Mouse (Mus musculus) CH12.LX (cell line): ENCODE results near the gene B3galt2. TPM values are rescaled to one million over a fixed set of nuclear protein-coding genes. Genes with fewer than 3 reads are reported as not detected.

Source experiments
- DNase-seq: peaks from one replicate; pipeline ENCODE4 v3.0.0-alpha.2; 2013; ENCODE audit errors: extremely low read depth
- H3K27ac ChIP-seq: 2 replicates; pipeline ENCODE4 v1.5.1; 2012; ENCODE audit warnings: low read depth, mild to moderate bottlenecking, control low read depth, moderate library complexity; ENCODE audit not compliant: insufficient read depth
- H3K27me3 ChIP-seq: replicated peaks from 2 replicates; pipeline ENCODE3; 2012; ENCODE audit warnings: inconsistent platforms
- H3K36me3 ChIP-seq, 2 experiments: replicated peaks in 1 of 2; 2 replicates each; pipeline versions ENCODE3 to v1.6.1; 2012; ENCODE audit warnings: inconsistent platforms in 1 of 2, low read length in 1 of 2, mild to moderate bottlenecking in 1 of 2, mixed read lengths in 1 of 2, moderate library complexity in 1 of 2; ENCODE audit not compliant: control insufficient read depth in 1 of 2, insufficient read depth in 1 of 2
- H3K4me1 ChIP-seq, 2 experiments: 2 replicates each; pipeline ENCODE4 v1.6.1; 2012; ENCODE audit warnings: inconsistent platforms in 1 of 2, moderate library complexity in 1 of 2; ENCODE audit not compliant: insufficient read depth in 2 of 2, control insufficient read depth in 1 of 2
- H3K4me2 ChIP-seq: 2 replicates; pipeline ENCODE4 v1.6.1; 2012; ENCODE audit warnings: low read depth, mild to moderate bottlenecking, control low read depth; ENCODE audit not compliant: poor library complexity, insufficient read depth, severe bottlenecking
- H3K4me3 ChIP-seq, 3 experiments: fragments of 150-350 bp in 1 of 3; sonication (generic) in 1 of 3; replicated peaks in 1 of 3; 2 replicates each; pipeline versions ENCODE3 to v1.5.1; 2011 to 2012; ENCODE audit warnings: low read depth in 2 of 3, low read length in 2 of 3, mild to moderate bottlenecking in 2 of 3, moderate library complexity in 2 of 3, control low read depth in 1 of 3, improper control_type of control experiment in 1 of 3, inconsistent platforms in 1 of 3, mixed read lengths in 1 of 3; ENCODE audit not compliant: poor library complexity in 1 of 3
- H3K79me2 ChIP-seq: replicated peaks from 2 replicates; pipeline ENCODE4 v1.6.1; 2012; ENCODE audit warnings: mild to moderate bottlenecking, moderate library complexity; ENCODE audit not compliant: control insufficient read depth, poor library complexity, insufficient read depth, severe bottlenecking; ENCODE audit errors: extremely low read depth
- H3K9ac ChIP-seq: 2 replicates; pipeline ENCODE4 v1.6.1; 2012; ENCODE audit warnings: low read depth, mild to moderate bottlenecking, control low read depth, moderate library complexity; ENCODE audit not compliant: insufficient read depth
- H3K9me3 ChIP-seq: replicated peaks from 2 replicates; pipeline ENCODE3; 2012; ENCODE audit warnings: low read length, inconsistent platforms, mixed read lengths
- CHD1 ChIP-seq: IDR thresholded peaks from 2 replicates; pipeline ENCODE4 v1.6.1; 2012; ENCODE audit warnings: low read depth, low read length, improper control_type of control experiment, inconsistent platforms
- CHD2 ChIP-seq: IDR thresholded peaks from 2 replicates; pipeline ENCODE4 v1.6.1; 2011; ENCODE audit warnings: low read length, improper control_type of control experiment
- EP300 ChIP-seq: IDR thresholded peaks from 2 replicates; pipeline ENCODE4 v1.6.1; 2011; ENCODE audit warnings: low read length, improper control_type of control experiment
- ETS1 ChIP-seq: conservative IDR thresholded peaks from 2 replicates; pipeline ENCODE4 v1.6.1; 2012; ENCODE audit warnings: low read depth, mild to moderate bottlenecking, inconsistent platforms, low read length, improper control_type of control experiment, moderate library complexity
- HCFC1 ChIP-seq: IDR thresholded peaks from 2 replicates; pipeline ENCODE4 v1.6.1; 2012; ENCODE audit warnings: low read depth, mild to moderate bottlenecking, inconsistent platforms, low read length, improper control_type of control experiment
- IRF4 ChIP-seq: IDR thresholded peaks from 2 replicates; pipeline ENCODE4 v1.6.1; 2014; ENCODE audit warnings: low read depth, mild to moderate bottlenecking, inconsistent platforms, low read length, improper control_type of control experiment
- JUN ChIP-seq: IDR thresholded peaks from 2 replicates; pipeline ENCODE4 v1.6.1; 2011; ENCODE audit warnings: low read depth, mild to moderate bottlenecking, low read length, improper control_type of control experiment, moderate library complexity; ENCODE audit not compliant: insufficient read depth
- JUND ChIP-seq: conservative IDR thresholded peaks from 2 replicates; pipeline ENCODE4 v1.6.1; 2011; ENCODE audit warnings: low read depth, low read length, improper control_type of control experiment
- KAT2A ChIP-seq: IDR thresholded peaks from 2 replicates; pipeline ENCODE4 v1.6.1; 2012; ENCODE audit warnings: low read length, improper control_type of control experiment, inconsistent platforms; ENCODE audit not compliant: insufficient replicate concordance
- MAFK ChIP-seq: IDR thresholded peaks from 2 replicates; pipeline ENCODE4 v1.6.1; 2011; ENCODE audit warnings: low read length, improper control_type of control experiment; ENCODE audit not compliant: insufficient replicate concordance
- MAX ChIP-seq: IDR thresholded peaks from 2 replicates; pipeline ENCODE4 v1.6.1; 2011; ENCODE audit warnings: low read length, improper control_type of control experiment
- MAZ ChIP-seq: IDR thresholded peaks from 2 replicates; pipeline ENCODE4 v1.6.1; 2012; ENCODE audit warnings: low read depth, mild to moderate bottlenecking, inconsistent platforms, low read length, improper control_type of control experiment, moderate library complexity
- MEF2A ChIP-seq: IDR thresholded peaks from 2 replicates; pipeline ENCODE4 v1.6.1; 2014; ENCODE audit warnings: low read depth, mild to moderate bottlenecking, inconsistent platforms, low read length, improper control_type of control experiment, borderline replicate concordance
- MYC ChIP-seq: IDR thresholded peaks from 2 replicates; pipeline ENCODE4 v1.6.1; 2011; ENCODE audit warnings: low read depth, mild to moderate bottlenecking, improper control_type of control experiment, low read length
- PAX5 ChIP-seq: IDR thresholded peaks from 2 replicates; pipeline ENCODE4 v1.6.1; 2012; ENCODE audit warnings: low read length, inconsistent platforms, mixed read lengths
- POLR2A ChIP-seq: IDR thresholded peaks from 2 replicates; pipeline ENCODE4 v1.6.1; 2011; ENCODE audit warnings: low read depth, mild to moderate bottlenecking, improper control_type of control experiment, low read length
- RAD21 ChIP-seq: IDR thresholded peaks from 2 replicates; pipeline ENCODE4 v1.6.1; 2011; ENCODE audit warnings: low read depth, mild to moderate bottlenecking, low read length, improper control_type of control experiment, moderate library complexity
- TBP ChIP-seq: conservative IDR thresholded peaks from 2 replicates; pipeline ENCODE4 v1.6.1; 2011; ENCODE audit warnings: low read depth, low read length, improper control_type of control experiment
- UBTF ChIP-seq: IDR thresholded peaks from 2 replicates; pipeline ENCODE4 v1.6.1; 2012; ENCODE audit warnings: low read depth, mild to moderate bottlenecking, inconsistent platforms, low read length, improper control_type of control experiment, moderate library complexity
- USF2 ChIP-seq: conservative IDR thresholded peaks from 2 replicates; pipeline ENCODE4 v1.6.1; 2011; ENCODE audit warnings: low read depth, low read length, improper control_type of control experiment
- ZMIZ1 ChIP-seq: IDR thresholded peaks from 2 replicates; pipeline ENCODE4 v1.6.1; 2012; ENCODE audit warnings: low read depth, mild to moderate bottlenecking, inconsistent platforms, low read length, improper control_type of control experiment
- dilution Hi-C: fragments of 300-500 bp; cut with MboI; formaldehyde crosslinking; loops from 2 replicates; pipeline ENCODE4 v1.14.3; 2020; ENCODE audit warnings: low sequenced_read_pairs; ENCODE audit not compliant: extremely low pct_unique_long_range_greater_than_20kb, extremely low pct_ligation_motif_present
- in situ Hi-C: fragments of 300-500 bp; cut with MboI; formaldehyde crosslinking; loops from 3 replicates; pipeline ENCODE4 v1.14.3; 2019; ENCODE audit warnings: low sequenced_read_pairs, low pct_ligation_motif_present, low pct_unique_long_range_greater_than_20kb, mixed read lengths
- polyA plus RNA-seq: library from polyadenylated mRNA; unstranded; fragments of >175 nt; gene quantifications from 2 replicates; pipeline ENCODE4 v1.2.1, GENCODE M21; 2012; ENCODE audit warnings: low read depth; ENCODE audit not compliant: insufficient read length
- total RNA-seq, 2 experiments: library from RNA; depleted of rRNA; stranded (reverse); fragments of 300-350 nt in 1 of 2; fragments of >200 nt in 1 of 2; gene quantifications; 2 replicates each; pipeline ENCODE4 v1.2.3; 2012 to 2014

B3galt2 gene
- total and polyA plus RNA-seq, 3 experiments, result 0.04 TPM; not detected in 2

GRCm38 (mm10) chr1:143646219-143646618 lies 5.8 kb downstream of the B3galt2 start:
- H3K4me3 ChIP-seq, result no peak overlapping the region
- H3K36me3 ChIP-seq, result peaks cover 10 to 26% of the 10 kb centered on the region in 2 experiments
- dilution Hi-C loops, result no loop called here
- H3K27me3 ChIP-seq, result no peaks in the 10 kb centered on the region
- H3K27ac ChIP-seq, result no peak overlapping the region
- 0 out of 2 replicates have a peak, but pooled peaks cover 2% of the 10 kb centered on the region for H3K79me2 ChIP-seq
- no peak overlapping the region for H3K4me2 ChIP-seq
- in situ Hi-C loops, result no loop called here
- no peak for TF ChIP-seq MEF2A
- no peak for TF ChIP-seq USF2
- no peak for TF ChIP-seq KAT2A
- no peak for TF ChIP-seq PAX5
- no peak for TF ChIP-seq MAFK
- no peak for TF ChIP-seq MAZ
- TF ChIP-seq MAX, result no peak
- no peak for TF ChIP-seq ETS1
- TF ChIP-seq CHD2, result no peak
- no peak for TF ChIP-seq POLR2A
- TF ChIP-seq JUN, result no peak
- no peak for TF ChIP-seq EP300
- no peak for TF ChIP-seq HCFC1
- no peak for TF ChIP-seq ZMIZ1
- TF ChIP-seq JUND, result no peak
- no peak for TF ChIP-seq TBP
- no peak for TF ChIP-seq MYC
- no peaks in the 10 kb centered on the region for H3K9me3 ChIP-seq
- no peak for DNase-seq
- H3K4me1 ChIP-seq, result no peaks in the 10 kb centered on the region
- H3K9ac ChIP-seq, result no peak overlapping the region

DNA sequence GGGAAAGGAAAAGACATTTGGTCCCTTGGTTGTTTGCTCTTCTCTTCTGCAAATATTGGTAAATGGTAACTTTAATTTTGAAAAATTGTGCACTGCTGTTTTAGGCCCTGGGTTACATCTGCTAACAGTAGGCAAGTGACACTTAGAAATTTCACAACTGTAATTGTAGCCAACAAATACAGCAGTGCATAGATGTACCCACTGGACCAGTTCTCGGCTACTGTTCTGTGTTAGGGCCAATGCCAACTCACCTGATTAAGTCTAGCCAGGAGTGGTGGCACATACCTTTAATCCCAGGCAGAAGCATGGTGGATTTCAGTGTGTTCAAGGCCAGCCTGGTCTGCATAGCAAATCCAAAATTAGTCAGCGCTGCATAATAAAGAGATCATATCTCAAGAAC lies 9.9 kb downstream of the B3galt2 start:
- Histone ChIP-seq H3K4me1 (peaks cover 3 to 14% of the 10 kb centered on the region in 2 experiments), H3K27ac (no peak overlapping the region), H3K79me2 (peaks cover 5% of the 10 kb centered on the region; the same call in 1 of the 2 replicates), H3K36me3 (peaks cover 13 to 38% of the 10 kb centered on the region in 2 experiments), H3K9ac (no peak overlapping the region), H3K27me3 (no peaks in the 10 kb centered on the region), H3K4me3 (no peak overlapping the region), H3K9me3 (no peaks in the 10 kb centered on the region), H3K4me2 (no peak overlapping the region)
- in situ Hi-C loops (no loop called here), dilution Hi-C loops (no loop called here)
- DNase-seq, result no peak
- TF ChIP-seq CHD1 (no peak), ZMIZ1 (no peak), MAZ (no peak), POLR2A (no peak), RAD21 (no peak), IRF4 (no peak), UBTF (no peak)
